Mouse (Mus musculus): Measurements from ENCODE around the gene Elp4. TPM values are rescaled to one million over a fixed set of nuclear protein-coding genes. Genes with fewer than 3 reads are reported as not detected.

Gene Elp4
- polyA plus RNA-seq, 1 experiment from 2014 or later, result 45.2 TPM

Other genes starting within 250 kb of the Elp4 start
- gene Pax6, start 235.7 kb downstream of the Elp4 start, polyA plus RNA-seq (2015; fragmentation: Nextera tagmentation; extraction: Ambion mirVana), result 39.9 and 40.9 TPM in 2 replicates
- 103 and 106 TPM in 2 replicates for gene Immp1l, start 74 bp upstream of the Elp4 start, polyA plus RNA-seq (2015; fragmentation: Nextera tagmentation; extraction: Ambion mirVana)
- gene Dnajc24, start 99.0 kb upstream of the Elp4 start, polyA plus RNA-seq (2015; fragmentation: Nextera tagmentation; extraction: Ambion mirVana), result 37.7 and 37.9 TPM in 2 replicates